Mouse (Mus musculus): Measurements from ENCODE around the gene Syt6. TPM values are rescaled to one million over a fixed set of nuclear protein-coding genes. Genes with fewer than 3 reads are reported as not detected.

Syt6 gene
- total and polyA plus RNA-seq, 2 experiments from 2014 or later, result 21.0 to 44.2 TPM

GRCm38 (mm10) chr3:103626481-103626880 is 51.5 kb downstream of the Syt6 start:
- DNase-seq (no peak), ATAC-seq (no peak)
- Histone ChIP-seq H3K4me1 (ENCODE audit: insufficient read depth) (peaks cover 5% of the 10 kb centered on the region; the same call in 1 of the 2 replicates), H3K27ac (ENCODE audit: low read depth, low read length) (no peak overlapping the region), H3K4me3 (ENCODE audit: low read depth, low read length) (no peak overlapping the region), H3K36me3 (ENCODE audit: insufficient read depth) (no peaks in the 10 kb centered on the region; the same call in 1 of the 2 replicates), H3K9ac (no peak overlapping the region), H3K27me3 (ENCODE audit: insufficient read depth, low read length) (no peaks in the 10 kb centered on the region), H3K4me2 (ENCODE audit: low read depth) (no peak overlapping the region), H3K9me3 (ENCODE audit: low read length) (no peaks in the 10 kb centered on the region)
- 97% methylated on average over 4 of the region's 4 CpGs for WGBS
- no peak for TF ChIP-seq CTCF (IDR thresholded peaks at IDR 0.05; ENCODE audit: low read depth)

- no peak overlapping the region for H3K4me3 ChIP-seq (ENCODE audit: low read depth, low read length)
- DNase-seq (no peak), ATAC-seq (no peak)
- no peak overlapping the region for H3K27ac ChIP-seq (ENCODE audit: low read depth, low read length)
- H3K4me1 ChIP-seq (ENCODE audit: insufficient read depth), result peaks cover 5% of the 10 kb centered on the region; the same call in 1 of the 2 replicates
- H3K9ac ChIP-seq, result no peak overlapping the region
- H3K27me3 ChIP-seq (ENCODE audit: insufficient read depth, low read length), result no peaks in the 10 kb centered on the region
- H3K4me2 ChIP-seq (ENCODE audit: low read depth), result no peak overlapping the region
- 70% methylated on average over 3 of the region's 3 CpGs for WGBS
- no peaks in the 10 kb centered on the region for H3K9me3 ChIP-seq (ENCODE audit: low read length)
- no peaks in the 10 kb centered on the region for H3K36me3 ChIP-seq (ENCODE audit: insufficient read depth)
- no peak for TF ChIP-seq CTCF (IDR thresholded peaks at IDR 0.05; ENCODE audit: low read depth)
These were observed 52.6 kb downstream of the Syt6 start for GRCm38 (mm10) chr3:103627661-103628060.

GRCm38 (mm10) chr3:103633124-103633523 is 58.1 kb downstream of the Syt6 start:
- no peak for TF ChIP-seq CTCF (IDR thresholded peaks at IDR 0.05; ENCODE audit: low read depth)
- H3K27me3 ChIP-seq (ENCODE audit: insufficient read depth, low read length), result no peaks in the 10 kb centered on the region

GRCm38 (mm10) chr3:103633831-103634230 is 58.8 kb downstream of the Syt6 start:
- ATAC-seq (no peak), DNase-seq (no peak)
- TF ChIP-seq CTCF (IDR thresholded peaks at IDR 0.05; ENCODE audit: low read depth), result no peak
- Histone ChIP-seq H3K9ac (no peak overlapping the region), H3K36me3 (ENCODE audit: insufficient read depth) (no peaks in the 10 kb centered on the region), H3K4me3 (ENCODE audit: low read depth, low read length) (no peak overlapping the region), H3K9me3 (ENCODE audit: low read length) (no peaks in the 10 kb centered on the region), H3K4me2 (ENCODE audit: low read depth) (no peak overlapping the region), H3K27ac (ENCODE audit: low read depth, low read length) (no peak overlapping the region), H3K4me1 (ENCODE audit: insufficient read depth) (no peaks in the 10 kb centered on the region), H3K27me3 (ENCODE audit: insufficient read depth, low read length) (no peaks in the 10 kb centered on the region)
- WGBS, result 75% methylated on average over 4 of the region's 4 CpGs

More at GRCm38 (mm10) chr3:103633124-103633523, 58.1 kb downstream of the Syt6 start:
- no peak overlapping the region for H3K27ac ChIP-seq (ENCODE audit: low read depth, low read length)
- 74% methylated on average over 7 of the region's 7 CpGs for WGBS
- H3K36me3 ChIP-seq (ENCODE audit: insufficient read depth), result no peaks in the 10 kb centered on the region
- no peak overlapping the region for H3K9ac ChIP-seq
- DNase-seq, result no peak
- H3K9me3 ChIP-seq (ENCODE audit: low read length), result no peaks in the 10 kb centered on the region
- no peaks in the 10 kb centered on the region for H3K4me1 ChIP-seq (ENCODE audit: insufficient read depth)
- no peak overlapping the region for H3K4me2 ChIP-seq (ENCODE audit: low read depth)
- no peak for ATAC-seq
- no peak overlapping the region for H3K4me3 ChIP-seq (ENCODE audit: low read depth, low read length)

GRCm38 (mm10) chr3:103634256-103634655 is 59.2 kb downstream of the Syt6 start:
- Histone ChIP-seq H3K9me3 (ENCODE audit: low read length) (no peaks in the 10 kb centered on the region), H3K4me1 (ENCODE audit: insufficient read depth) (no peaks in the 10 kb centered on the region), H3K4me3 (ENCODE audit: low read depth, low read length) (no peak overlapping the region), H3K4me2 (ENCODE audit: low read depth) (no peak overlapping the region), H3K27me3 (ENCODE audit: insufficient read depth, low read length) (no peaks in the 10 kb centered on the region), H3K27ac (ENCODE audit: low read depth, low read length) (no peak overlapping the region), H3K9ac (no peak overlapping the region), H3K36me3 (ENCODE audit: insufficient read depth) (no peaks in the 10 kb centered on the region)
- TF ChIP-seq CTCF (IDR thresholded peaks at IDR 0.05; ENCODE audit: low read depth), result no peak
- ATAC-seq (no peak), DNase-seq (no peak)
- 94% methylated on average over 1 of the region's 1 CpGs for WGBS

- Histone ChIP-seq H3K9me3 (ENCODE audit: low read length) (no peaks in the 10 kb centered on the region), H3K27ac (ENCODE audit: low read depth, low read length) (no peak overlapping the region), H3K9ac (no peak overlapping the region), H3K36me3 (ENCODE audit: insufficient read depth) (no peaks in the 10 kb centered on the region), H3K4me3 (ENCODE audit: low read depth, low read length) (no peak overlapping the region), H3K4me2 (ENCODE audit: low read depth) (no peak overlapping the region), H3K27me3 (ENCODE audit: insufficient read depth, low read length) (no peaks in the 10 kb centered on the region), H3K4me1 (ENCODE audit: insufficient read depth) (no peaks in the 10 kb centered on the region)
- DNase-seq (no peak), ATAC-seq (no peak)
- 30% methylated on average over 1 of the region's 1 CpGs for WGBS
- no peak for TF ChIP-seq CTCF (IDR thresholded peaks at IDR 0.05; ENCODE audit: low read depth)
These were observed 62.6 kb downstream of the Syt6 start for GRCm38 (mm10) chr3:103637641-103638040.

- no peaks in the 10 kb centered on the region for H3K4me1 ChIP-seq (ENCODE audit: insufficient read depth)
- H3K4me3 ChIP-seq (ENCODE audit: low read depth, low read length), result no peak overlapping the region
- 44% methylated on average over 8 of the region's 8 CpGs for WGBS
- H3K36me3 ChIP-seq (ENCODE audit: insufficient read depth), result no peaks in the 10 kb centered on the region
- no peak for TF ChIP-seq CTCF (IDR thresholded peaks at IDR 0.05; ENCODE audit: low read depth)
- DNase-seq (no peak), ATAC-seq (no peak)
- H3K9me3 ChIP-seq (ENCODE audit: low read length), result no peaks in the 10 kb centered on the region
- no peak overlapping the region for H3K27ac ChIP-seq (ENCODE audit: low read depth, low read length)
- H3K4me2 ChIP-seq (ENCODE audit: low read depth), result no peak overlapping the region
- H3K27me3 ChIP-seq (ENCODE audit: insufficient read depth, low read length), result no peaks in the 10 kb centered on the region
- no peak overlapping the region for H3K9ac ChIP-seq
These were observed 65.3 kb downstream of the Syt6 start for GRCm38 (mm10) chr3:103640226-103640803.

Measured in forebrain, postnatal 0 days (tissue).